Mouse (Mus musculus) right cerebral cortex, postnatal 14 days (tissue): Measurements from ENCODE around the gene Prkcq.
A peak's percentile ranks its signal among the peaks of the same experiment; 100 is the strongest.

Source experiments
- DNase-seq: peaks from one replicate; pipeline ENCODE4 v3.0.0; 2022

Gene Prkcq

DNA sequence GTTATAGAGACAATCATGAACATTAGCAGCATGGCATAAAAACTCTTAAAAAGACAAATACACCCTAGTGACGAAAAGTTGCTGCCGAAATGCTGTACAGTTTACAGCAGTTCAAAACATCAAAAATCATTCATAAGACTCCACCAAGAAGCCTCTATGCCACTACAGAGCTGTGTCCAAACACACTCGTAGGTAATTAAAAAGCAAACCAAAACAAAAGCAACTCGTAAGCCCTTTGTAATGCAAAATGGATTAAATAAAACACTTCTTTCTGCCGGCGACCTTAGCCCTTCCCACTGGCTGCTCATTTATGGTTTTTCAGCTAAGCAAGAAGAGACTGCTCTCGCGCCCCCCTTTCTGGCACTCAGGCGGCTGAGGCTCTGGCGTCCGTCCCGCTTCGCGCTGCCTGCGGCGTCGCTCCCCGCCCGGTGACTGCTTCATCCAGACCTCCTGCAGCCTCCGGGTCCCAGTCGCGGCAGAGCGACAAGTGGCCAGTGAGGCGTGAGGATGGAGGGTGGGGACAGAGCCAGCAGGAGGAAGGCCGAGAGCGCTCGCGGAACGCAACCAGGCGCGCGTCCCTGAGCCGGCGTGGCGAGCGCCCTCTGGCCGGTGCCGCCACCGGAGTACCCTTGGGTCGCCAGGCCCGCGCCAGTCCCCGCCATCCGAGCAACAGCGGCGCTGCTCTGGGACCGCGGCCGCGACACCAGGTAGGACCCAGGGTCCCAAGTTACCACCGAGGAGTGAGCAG is at the start of gene Prkcq:
Gene Prkcq (plus strand): TSS at position 355 of the 748 bp plus-strand sequence.
- peak; percentile 47 for DNase-seq

- DNase-seq: no peak
Observed at GRCm38 (mm10) chr2:11130881-11131280, 41.0 kb upstream of the Prkcq start.

DNA sequence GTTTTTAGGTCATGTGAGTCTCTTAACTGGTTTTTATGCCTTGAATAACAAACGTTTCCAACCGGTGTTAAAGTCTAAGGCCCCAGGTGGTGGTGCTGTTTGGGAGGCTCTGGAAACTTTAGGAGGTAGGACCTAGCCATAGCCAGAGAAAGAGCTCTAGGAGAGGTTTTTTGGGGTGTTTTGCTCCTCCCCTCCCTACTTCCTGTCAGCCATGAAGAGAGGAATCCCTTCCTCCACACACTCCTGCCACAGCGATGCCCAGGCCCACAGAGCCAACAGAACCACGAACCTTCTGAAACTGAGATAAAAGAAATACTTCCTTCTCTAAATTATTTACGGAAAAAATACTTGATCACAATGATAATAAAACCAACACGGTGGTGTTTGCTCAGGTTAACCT is 36.2 kb upstream of the Prkcq start:
- DNase-seq: no peak

DNA sequence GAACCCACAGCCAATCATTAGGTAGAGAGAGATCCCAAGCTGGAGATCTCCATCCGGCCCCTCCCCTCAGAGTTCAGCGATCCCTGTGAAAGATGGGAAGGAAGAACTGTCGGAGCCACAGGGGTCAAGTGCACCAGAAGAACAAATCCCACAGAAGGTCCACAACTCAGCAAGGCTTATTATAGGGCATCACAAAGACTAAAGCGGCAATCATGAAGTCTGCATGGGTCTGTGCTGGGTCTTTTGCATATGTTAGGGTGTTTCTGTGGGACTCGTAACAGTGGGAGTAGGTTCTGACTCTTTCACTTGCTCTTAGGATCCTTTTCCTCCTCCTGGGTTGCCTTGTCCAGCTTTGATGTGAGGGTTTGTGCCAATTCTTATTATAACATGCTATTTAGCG is 33.8 kb upstream of the Prkcq start:
- no peak for DNase-seq

- no peak for DNase-seq
Observed at GRCm38 (mm10) chr2:11139518-11140152, 32.3 kb upstream of the Prkcq start.

DNA sequence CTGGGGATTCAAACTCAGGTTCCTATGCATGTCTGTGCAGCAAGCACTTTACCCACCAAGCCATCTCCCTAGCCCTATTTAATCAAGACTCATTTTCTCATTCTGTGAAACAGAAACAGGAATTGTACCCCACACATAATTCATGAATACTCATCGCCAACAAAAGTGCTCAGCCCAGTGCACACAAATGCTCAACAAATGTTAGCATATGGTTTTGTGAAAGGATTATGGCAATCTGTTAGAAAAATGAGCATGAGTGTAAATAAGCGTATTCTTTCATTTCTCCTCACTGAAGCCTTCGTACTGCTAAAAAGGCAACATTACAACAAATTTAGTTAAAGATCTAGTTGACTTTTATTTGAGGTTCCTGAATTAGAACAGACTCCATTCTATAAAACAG is 31.5 kb upstream of the Prkcq start:
- DNase-seq: no peak

DNA sequence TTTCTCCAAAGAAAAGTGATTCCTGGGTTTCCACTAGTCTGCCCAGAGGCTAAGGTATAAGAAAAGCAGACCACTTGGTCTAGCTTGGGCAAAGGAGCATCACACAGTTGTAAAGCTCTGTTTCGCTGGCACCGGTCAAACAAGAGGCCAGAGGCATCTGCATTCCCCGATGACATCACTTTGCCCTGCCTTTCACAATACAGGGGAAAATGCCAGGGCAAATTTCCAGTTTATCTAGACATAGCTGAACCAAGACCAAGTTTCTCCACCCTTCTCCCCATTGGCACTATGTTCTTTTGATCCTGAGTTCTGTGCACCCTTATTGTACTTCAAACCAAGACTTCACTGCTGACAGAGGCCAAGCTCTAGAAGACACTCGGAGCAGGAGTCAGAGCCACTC is 22.8 kb upstream of the Prkcq start:
- no peak for DNase-seq

- DNase-seq: no peak
Observed at GRCm38 (mm10) chr2:11150975-11151374, 20.9 kb upstream of the Prkcq start.

DNA sequence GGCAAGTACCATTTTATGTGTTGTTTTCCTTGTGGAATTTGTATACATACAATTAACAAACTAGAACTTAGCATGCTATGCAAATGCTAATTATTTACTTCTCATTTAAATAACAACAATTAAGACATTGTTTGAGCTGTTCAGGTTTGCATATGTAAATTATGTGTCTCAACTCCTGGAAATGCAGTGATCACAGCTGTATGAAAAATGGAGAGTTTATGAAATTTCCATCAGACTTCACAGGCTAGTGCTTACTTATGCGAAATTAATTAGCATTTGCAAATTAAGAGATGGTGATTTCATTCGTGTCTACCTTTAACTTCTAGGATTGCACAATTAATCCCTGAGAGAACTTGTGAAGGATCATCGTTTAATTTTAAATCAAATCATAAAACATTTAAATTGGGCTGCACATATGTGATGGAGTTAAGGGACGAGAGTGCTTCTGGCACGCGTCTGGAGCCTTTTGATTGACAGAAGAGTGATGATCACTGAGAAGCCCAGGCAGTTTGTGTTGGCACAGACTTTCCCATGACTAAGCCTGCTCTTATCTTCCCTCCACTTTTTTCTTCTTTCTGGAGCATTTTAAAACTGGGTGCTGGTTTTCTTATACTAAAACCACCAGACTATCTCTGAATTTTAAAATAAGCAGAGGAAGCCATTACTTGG is 20.1 kb upstream of the Prkcq start:
- DNase-seq: no peak

DNA sequence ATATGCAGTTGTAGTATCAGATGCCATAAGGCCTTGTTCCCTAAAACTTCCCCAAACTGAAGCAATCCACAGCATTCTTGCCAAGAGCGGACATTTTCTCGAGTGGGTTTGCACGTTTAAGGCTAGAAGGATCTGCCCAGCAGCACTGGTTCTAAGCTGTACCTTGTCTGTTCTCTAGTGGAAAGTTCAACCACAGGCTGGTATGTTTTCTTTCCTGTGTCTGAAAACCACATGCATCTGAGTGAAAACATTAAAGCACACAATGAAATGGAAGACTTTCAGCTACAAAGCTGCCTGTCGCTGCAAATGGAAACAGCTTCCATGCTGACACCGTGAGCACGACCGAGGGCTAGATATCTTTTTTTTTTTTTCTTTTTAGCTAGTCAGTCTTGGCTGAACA is 12.3 kb upstream of the Prkcq start:
- DNase-seq: no peak

GRCm38 (mm10) chr2:11160696-11161095 is 11.2 kb upstream of the Prkcq start:
- DNase-seq: no peak

DNA sequence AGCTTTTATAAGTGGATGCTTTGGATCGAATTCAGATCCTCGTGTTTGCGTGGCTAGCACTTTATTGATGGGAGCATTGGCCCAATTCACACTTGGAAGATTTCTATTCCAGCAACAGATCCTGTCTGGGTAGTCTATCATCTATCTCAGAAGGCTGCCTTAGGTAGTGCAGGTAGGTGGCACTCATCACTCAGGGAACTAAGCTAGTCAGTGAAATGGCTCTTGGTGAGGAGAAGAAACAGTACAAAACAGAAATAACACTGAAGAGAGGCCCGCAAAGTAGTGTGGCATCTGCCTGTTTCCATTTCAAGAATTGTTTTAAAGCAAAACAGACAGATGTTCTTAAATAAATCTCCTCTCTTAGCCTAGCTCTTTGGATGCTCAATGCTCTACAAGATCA is 10.6 kb upstream of the Prkcq start:
- no peak for DNase-seq

DNA sequence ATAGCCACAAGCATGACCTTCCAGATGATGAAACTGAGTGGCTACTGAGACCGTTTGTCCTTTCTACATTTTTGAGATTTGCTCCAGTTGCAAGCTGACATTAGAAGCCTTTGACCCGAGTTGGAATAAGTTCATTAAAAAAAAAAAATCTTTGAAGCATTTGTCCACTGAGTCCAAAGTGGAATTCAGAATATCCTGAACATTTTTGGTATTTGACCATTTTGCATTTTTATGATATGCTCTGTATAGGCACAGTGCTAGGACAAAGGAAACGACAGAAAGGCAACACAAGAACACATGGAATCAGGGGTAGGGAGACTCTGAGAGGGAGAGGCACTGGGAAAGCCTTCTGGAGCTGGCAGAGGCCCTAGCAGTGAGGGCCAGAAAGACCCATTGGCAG is 9.2 kb upstream of the Prkcq start:
- no peak for DNase-seq

DNA sequence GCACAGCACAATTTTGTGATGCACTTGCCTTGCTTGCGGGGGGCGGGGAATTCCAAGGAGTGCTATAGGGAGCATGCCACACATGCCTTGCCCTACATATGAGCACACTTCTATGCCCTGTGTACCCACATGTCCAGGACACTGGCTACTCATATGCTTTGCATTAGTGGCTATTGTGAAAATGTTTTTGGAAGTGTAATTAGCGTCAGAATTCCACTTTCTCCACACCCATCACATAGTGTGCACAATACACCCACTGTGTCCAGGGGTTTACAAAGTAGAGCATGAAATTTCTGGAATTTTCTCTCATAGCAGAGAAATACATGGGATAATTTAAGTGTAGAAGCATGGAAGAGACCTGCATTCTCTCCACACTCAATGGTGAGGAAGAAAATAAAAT is 7.7 kb upstream of the Prkcq start:
- no peak for DNase-seq

- no peak for DNase-seq
Observed at GRCm38 (mm10) chr2:11169721-11170335, 2.1 kb upstream of the Prkcq start.

DNA sequence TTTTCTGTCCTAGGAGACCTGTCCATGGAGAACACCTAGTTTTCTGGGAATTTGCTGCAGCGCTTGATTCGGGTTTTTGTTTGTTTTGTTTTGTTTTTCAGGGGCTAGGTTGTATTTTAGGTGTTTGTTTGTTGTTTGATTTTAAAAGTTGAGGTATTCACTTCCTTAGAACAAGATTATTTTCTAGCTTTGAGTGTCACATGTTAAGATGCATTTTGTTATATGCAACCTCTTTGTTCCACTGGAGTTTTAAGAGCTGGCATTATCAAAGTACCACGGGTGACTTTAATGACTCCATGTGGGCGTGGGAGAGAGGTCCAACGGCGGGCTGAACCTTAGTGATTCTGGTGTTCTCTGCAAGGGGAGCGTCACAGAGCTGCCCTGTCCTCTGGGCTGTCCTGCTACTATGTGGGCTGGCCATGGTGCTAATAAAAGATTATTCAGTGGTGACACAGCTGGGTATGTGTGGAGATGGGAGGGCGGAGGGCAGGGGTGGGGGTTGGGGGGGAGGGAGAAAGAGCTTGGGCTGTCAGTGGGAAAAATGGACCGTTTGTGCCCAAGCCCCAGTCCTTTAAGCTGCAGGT is 1.0 kb downstream of the Prkcq start:
- peak; percentile 5 for DNase-seq

DNA sequence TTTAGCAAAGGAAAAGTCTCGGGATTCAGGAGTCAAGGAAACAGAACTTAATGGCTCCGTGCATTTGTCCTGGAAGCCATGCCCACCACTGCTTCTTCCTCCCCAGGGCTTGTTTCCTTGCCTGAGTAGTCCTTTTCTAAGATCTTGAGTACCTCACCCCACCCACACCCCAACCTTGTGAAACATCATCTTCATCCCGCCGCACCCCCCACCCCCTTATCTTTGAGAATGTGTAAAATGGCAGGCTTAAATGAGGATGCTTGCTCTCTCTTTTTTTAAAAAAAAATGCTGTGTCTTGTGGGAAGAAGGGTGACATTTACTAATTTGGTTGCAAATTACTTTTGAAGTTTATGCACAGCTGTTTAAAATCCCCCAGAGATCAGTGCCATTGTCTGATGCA is 1.6 kb downstream of the Prkcq start:
- DNase-seq: no peak

DNA sequence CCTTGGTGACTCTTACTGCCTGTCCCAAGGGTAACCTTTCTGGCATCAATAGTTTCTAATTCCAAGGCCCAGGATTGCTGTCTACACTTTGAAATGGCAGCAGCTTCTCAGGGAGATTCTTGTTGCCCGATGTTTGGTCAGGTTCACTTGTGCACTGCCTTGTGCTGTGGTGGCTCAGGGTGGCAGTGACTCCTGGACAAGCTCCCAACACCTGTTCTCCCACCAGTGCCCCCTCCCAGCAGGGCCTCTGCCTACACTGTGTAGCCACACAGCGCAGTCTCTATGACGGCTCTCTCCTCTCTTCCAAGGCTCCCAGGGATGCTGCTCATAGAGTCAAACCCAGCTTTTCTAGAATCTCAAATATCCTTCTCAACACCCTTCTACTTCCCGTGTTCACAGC is 2.2 kb downstream of the Prkcq start:
- DNase-seq: no peak

GRCm38 (mm10) chr2:11177880-11178279 is 6.0 kb downstream of the Prkcq start:
- no peak for DNase-seq

- DNase-seq: no peak
Observed at GRCm38 (mm10) chr2:11181510-11181909, 9.6 kb downstream of the Prkcq start.

GRCm38 (mm10) chr2:11182096-11182495 is 10.2 kb downstream of the Prkcq start:
- DNase-seq: no peak

DNA sequence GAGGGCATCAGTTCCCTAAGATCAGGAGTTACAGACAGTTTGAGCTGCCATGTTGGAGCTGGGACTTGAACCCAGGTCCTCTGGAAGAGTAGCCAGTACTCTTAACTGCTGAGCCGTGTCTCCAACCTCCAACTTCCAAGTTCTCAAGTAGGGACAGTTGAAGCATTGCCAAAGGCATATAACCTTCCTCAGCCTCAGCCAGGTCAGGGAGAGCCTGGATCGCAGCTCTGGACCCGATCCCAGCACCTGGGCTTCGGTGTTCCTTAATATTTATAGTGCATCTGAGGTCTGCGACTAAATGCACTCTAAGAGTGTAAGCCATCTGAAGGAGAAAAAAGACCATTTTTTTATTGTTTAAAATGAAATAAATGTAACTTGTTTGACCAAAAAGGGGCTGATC is 12.1 kb downstream of the Prkcq start:
- DNase-seq: no peak

DNA sequence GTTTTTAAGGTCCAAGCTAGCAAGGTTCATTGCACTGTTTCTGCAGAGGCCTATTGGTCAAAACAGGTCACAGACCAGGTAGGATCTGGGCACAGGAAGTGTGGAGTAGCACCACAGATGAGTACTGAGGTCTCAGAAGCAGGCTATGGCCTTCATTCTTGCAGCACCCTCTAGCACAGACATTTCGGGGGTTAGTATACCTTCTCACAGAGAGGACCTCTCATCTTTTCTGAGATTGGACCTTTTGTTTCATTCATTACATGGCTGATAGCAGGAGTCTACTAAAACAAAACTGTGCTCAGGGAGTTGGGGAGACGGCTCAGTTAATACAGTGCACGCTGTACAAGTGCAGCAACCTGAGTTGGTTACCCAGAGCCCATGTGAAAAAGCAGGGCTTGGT is 14.7 kb downstream of the Prkcq start:
- no peak for DNase-seq
